Mouse (Mus musculus): ENCODE results near the gene Dcdc2a.
A peak's percentile ranks its signal among the peaks of the same experiment; 100 is the strongest.

Gene Dcdc2a

GRCm38 (mm10) chr13:25186436-25187325 lies 130.9 kb downstream of the Dcdc2a start:
- peak; percentile 18 for DNase-seq

GRCm38 (mm10) chr13:25187326-25187710 lies 131.5 kb downstream of the Dcdc2a start:
- DNase-seq = no peak

- DNase-seq = no peak
These were observed 133.8 kb downstream of the Dcdc2a start for GRCm38 (mm10) chr13:25189419-25190144.

GRCm38 (mm10) chr13:25190218-25190617 lies 134.4 kb downstream of the Dcdc2a start:
- no peak for DNase-seq

- no peak for DNase-seq
These were observed 139.9 kb downstream of the Dcdc2a start for GRCm38 (mm10) chr13:25195706-25196105.

- no peak for DNase-seq
These were observed 144.1 kb downstream of the Dcdc2a start for GRCm38 (mm10) chr13:25199916-25200315.

- DNase-seq = no peak
These were observed 151.1 kb downstream of the Dcdc2a start for GRCm38 (mm10) chr13:25206950-25207349.

GRCm38 (mm10) chr13:25218394-25218793 lies 162.6 kb downstream of the Dcdc2a start:
- no peak for DNase-seq

GRCm38 (mm10) chr13:25220186-25220787 lies 164.5 kb downstream of the Dcdc2a start:
- no peak for DNase-seq

- no peak for DNase-seq
These were observed 196.1 kb downstream of the Dcdc2a start for GRCm38 (mm10) chr13:25251893-25252292.

- DNase-seq = no peak
These were observed 198.9 kb downstream of the Dcdc2a start for GRCm38 (mm10) chr13:25254478-25255263.

GRCm38 (mm10) chr13:25257608-25258007 lies 201.8 kb downstream of the Dcdc2a start:
- DNase-seq = no peak
